Mouse (Mus musculus) testis, adult 2 months (tissue): ENCODE data around the gene Chn2.

Experiments used
- CTCF ChIP-seq: fragments of 200-500 bp; IDR thresholded peaks from 2 replicates; pipeline ENCODE4 v1.5.1; 2012; ENCODE audit warnings: low read depth, mild to moderate bottlenecking, inconsistent platforms, low read length, moderate library complexity; ENCODE audit not compliant: control insufficient read depth, insufficient read depth, insufficient replicate concordance
- POLR2A ChIP-seq: fragments of 200-500 bp; IDR thresholded peaks from 2 replicates; pipeline ENCODE4 v1.6.1; 2012; ENCODE audit warnings: low read depth, mild to moderate bottlenecking, inconsistent platforms, low read length, moderate library complexity; ENCODE audit not compliant: control insufficient read depth

- peak; percentile 9; the same call in 1 of the 2 replicates for TF ChIP-seq CTCF
- no peak for TF ChIP-seq POLR2A
Observed at GRCm38 (mm10) chr6:54254759-54255158, 215.4 kb downstream of the Chn2 start.
